Mouse (Mus musculus) adrenal gland, postnatal 14 days (tissue): ENCODE data around the gene Dld. TPM values are rescaled to one million over a fixed set of nuclear protein-coding genes. Genes with fewer than 3 reads are reported as not detected.

Source experiments
- DNase-seq: peaks from one replicate; pipeline ENCODE4 v3.0.0; 2021; ENCODE audit warnings: mixed read lengths
- total RNA-seq: library from RNA; stranded (reverse); gene quantifications from 2 replicates; pipeline ENCODE4 v1.2.3, GENCODE M21; 2021

The Dld gene
- total RNA-seq, 1 experiment from 2014 or later: 433 TPM

DNA sequence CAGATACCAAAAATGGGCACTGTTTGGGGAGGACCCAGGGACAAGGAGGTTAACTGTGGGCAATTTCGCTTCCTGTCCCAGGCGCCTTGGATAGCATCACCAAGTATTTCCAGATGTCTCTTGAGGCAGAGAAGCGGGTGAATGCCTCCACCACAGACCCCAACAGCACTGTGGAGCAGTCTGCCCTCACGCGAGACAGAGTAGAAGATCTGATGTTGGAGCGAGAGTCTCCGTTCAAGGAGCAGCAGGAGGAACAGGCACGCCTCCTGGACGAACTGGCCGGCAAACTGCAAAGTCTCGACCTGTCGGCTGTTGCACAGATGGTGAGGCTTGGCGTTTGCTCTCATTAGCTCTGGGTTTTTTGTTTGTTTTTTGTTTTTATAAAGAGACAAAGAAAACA, 30.4 kb downstream of the Dld start:
- DNase-seq: no peak

DNA sequence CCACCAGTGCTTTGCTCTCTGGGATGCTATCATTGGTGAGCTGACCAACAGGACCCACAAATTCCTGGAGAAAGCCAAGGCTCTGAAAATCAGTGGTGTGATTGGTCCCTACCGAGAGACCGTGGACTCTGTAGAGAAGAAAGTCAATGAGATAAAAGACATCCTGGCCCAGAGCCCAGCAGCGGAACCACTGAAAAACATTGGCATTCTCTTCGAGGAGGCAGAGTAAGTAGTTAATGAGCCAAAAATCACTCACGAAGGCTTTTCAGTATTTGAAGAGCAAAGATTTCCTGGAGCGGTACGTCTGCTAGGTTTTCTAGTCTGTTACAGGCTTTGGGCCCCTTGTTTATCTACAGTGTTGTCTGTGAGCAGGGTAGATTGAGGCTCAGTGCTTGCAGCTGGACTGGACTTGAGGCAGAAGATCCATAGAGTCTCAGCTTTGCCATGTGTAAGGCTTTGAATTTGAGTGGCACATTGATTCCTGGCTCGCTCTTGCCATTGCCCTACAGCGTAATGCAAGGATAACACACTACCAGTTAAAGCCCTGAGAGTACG, 32.8 kb downstream of the Dld start:
- DNase-seq: peak; percentile 76

GRCm38 (mm10) chr12:31317670-31318408, 33.4 kb downstream of the Dld start:
- DNase-seq: peak; percentile 40

DNA sequence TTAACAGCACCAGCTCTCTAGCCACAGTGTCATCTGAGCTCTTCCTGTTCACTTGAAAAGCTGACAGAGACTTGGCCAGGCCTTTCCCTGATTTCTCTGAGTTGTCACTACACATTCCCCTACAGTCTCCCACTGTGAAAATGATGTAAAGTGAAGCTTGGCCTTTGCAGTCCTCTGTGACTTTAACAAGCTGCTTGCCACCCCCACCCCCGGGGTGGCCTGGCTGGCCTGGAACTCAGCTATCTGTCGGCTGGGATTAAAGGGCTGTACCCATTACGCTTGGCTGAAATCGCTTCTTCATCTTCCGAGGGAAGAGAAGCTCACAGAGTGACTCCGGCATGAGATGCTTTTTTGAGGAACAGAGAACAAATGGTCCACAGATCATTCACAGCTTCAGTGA, 35.3 kb downstream of the Dld start:
- DNase-seq: no peak

DNA sequence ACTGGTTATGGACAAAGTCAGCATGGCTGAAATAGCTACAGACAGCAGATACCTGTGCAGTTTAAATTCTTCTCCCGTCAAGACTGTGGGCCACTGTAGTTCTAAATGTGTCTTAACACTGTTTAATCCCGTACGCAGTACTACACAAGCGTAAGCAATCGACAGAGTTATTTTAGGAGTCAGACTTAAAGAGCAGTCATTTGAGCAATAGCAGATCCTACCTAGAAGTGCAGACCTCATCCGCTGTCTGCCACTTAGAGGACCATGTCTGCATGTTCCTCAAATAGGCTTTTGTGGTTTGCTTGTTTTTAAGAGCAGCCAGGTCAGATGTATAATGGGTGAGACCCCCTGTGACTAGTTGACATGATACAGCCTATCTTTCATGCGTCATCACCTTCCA, 36.9 kb downstream of the Dld start:
- DNase-seq: no peak

DNA sequence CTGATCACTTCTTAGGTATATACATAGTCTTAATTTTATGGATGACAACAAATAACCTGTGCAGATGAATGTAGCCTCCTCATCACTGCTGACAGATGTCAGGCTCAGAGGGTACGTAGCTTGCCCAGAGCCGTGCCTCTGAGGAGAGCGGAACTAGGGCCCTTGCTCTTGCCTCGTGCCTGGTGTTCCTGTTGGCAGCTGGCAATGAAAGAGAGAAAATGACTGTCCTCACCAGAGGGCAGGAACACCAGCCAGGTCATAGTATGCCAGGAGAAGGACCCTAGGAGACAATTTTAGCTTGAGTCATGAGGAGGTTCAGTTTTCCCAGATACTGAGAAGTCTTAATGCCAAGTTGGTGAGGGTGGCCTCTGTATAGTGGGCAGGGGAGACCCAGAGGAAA, 38.1 kb downstream of the Dld start:
- DNase-seq: no peak

- DNase-seq: no peak
Observed at GRCm38 (mm10) chr12:31312281-31312680, 39.0 kb downstream of the Dld start.

GRCm38 (mm10) chr12:31311671-31312265, 39.5 kb downstream of the Dld start:
- DNase-seq: peak; percentile 33

DNA sequence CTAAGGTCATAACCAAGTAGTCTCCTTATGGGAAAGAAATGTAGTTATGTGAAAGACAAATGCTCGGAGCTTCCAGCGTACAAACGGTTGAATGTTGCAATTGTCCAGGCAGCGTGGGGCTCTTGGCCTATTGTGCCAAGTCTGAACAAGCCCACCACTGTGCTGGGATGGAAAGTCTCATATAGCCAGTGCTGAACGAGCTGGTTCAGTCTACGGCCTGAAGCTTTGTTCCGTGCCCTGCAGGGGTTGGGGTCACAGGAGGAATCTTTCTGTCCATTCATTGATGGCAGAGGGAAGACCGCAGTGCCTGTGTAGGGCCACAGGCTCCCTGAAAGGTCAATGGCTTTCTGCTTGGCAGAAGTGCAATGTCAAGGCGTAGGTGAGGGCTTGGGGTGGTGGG, 40.6 kb downstream of the Dld start:
- DNase-seq: no peak

GRCm38 (mm10) chr12:31307756-31308155, 43.5 kb downstream of the Dld start:
- no peak for DNase-seq

- peak; percentile 63 for DNase-seq
Observed at GRCm38 (mm10) chr12:31307011-31307410, 44.2 kb downstream of the Dld start.

- peak; percentile 69 for DNase-seq
Observed at GRCm38 (mm10) chr12:31306075-31306675, 45.1 kb downstream of the Dld start.

- DNase-seq: no peak
Observed at GRCm38 (mm10) chr12:31302766-31303511, 48.3 kb downstream of the Dld start.

DNA sequence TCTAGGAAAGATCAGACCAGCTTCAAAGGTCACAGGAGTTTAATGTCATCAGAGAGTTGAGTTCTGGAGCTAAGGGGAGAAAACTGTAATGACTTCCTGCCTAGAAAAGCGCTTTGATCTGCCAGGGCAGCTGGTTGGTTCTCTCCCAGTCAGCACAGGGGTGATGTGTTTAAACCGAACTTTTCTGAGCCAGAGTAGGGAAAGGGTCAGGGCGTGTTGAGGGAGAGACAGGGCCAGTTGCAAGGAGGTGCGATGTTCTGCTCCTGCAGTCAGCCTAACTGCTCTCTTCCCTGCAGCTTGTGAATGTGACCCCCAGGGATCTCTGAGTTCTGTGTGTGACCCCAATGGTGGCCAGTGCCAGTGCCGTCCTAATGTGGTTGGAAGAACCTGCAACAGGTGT, 49.0 kb downstream of the Dld start:
- peak; percentile 65 for DNase-seq

GRCm38 (mm10) chr12:31300276-31300675, 51.0 kb downstream of the Dld start:
- no peak for DNase-seq

- DNase-seq: peak; percentile 86
Observed at GRCm38 (mm10) chr12:31299676-31300197, 51.5 kb downstream of the Dld start.

DNA sequence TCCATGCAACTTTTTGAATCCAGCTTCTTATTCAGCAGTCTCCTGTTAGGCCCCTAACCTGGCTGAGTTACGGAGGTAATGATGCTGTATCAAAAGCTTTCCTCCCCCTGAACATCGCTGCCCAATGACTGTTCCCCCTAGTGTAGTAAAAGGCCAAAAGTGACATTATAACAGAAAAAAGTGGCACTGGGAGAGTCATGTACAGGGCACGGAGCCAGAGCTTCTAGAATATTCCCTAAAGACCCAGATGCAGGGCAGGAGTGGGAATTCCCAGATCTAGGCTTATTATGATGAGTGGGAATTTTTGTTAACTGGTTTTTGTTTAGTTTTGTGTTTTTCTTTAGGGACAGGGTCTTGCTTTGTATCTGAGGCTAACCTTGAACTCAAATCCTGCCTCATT, 52.1 kb downstream of the Dld start:
- no peak for DNase-seq

GRCm38 (mm10) chr12:31298530-31298929, 52.7 kb downstream of the Dld start:
- no peak for DNase-seq

- no peak for DNase-seq
Observed at GRCm38 (mm10) chr12:31298122-31298521, 53.1 kb downstream of the Dld start.

- no peak for DNase-seq
Observed at GRCm38 (mm10) chr12:31296097-31296496, 55.2 kb downstream of the Dld start.

DNA sequence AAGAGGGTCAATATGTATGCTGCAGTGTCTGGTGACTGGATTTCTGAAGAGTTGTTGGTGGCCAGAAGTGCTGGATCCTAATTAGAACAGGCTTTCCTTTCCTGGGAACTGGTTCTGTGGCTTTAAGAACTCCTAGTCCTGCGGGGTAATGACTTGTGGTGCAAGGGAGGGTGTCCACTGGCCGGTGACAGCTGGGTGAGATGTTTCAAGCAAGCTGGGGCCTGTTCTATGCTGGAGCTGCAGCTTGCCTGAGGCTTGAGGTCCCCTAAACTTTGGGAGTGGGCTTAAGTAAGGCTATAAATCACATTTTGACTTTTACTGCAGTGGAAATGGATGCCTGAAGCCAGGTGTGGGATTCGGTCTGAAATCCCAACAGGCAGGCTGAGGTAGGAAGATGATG, 55.7 kb downstream of the Dld start:
- DNase-seq: no peak

DNA sequence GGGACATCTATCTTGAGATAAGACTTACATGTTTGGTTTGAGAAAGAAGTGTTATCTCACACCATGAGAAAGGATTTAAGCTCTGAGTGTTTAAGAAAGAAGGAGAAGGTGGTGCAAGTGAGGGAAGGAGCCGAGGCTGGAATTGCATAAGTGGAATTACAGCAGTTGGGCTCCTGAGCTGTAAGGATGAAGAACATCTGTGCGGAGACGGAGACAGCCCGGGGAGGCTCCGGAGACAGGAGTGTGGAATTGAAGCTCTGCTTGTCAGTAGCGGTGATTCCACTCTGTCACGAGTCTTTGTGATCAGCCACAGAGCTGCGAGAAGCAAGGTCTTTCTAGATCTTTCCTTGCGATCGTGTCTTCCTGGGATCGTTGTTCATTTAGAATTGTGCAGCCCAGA, 56.3 kb downstream of the Dld start:
- no peak for DNase-seq
